Mouse (Mus musculus): ENCODE results near the gene Cox19. TPM values are rescaled to one million over a fixed set of nuclear protein-coding genes. Genes with fewer than 3 reads are reported as not detected.
A peak's percentile ranks its signal among the peaks of the same experiment; 100 is the strongest.

The Cox19 gene
- polyA plus RNA-seq, 1 experiment, result 19.9 TPM

- Histone ChIP-seq H3K9me3 (replicated peaks; ENCODE audit: control insufficient read depth, insufficient read depth, low read length, poor library complexity, severe bottlenecking) (no peaks in the 10 kb centered on the region), H3K27ac (ENCODE audit: insufficient read depth, low read length) (no peak overlapping the region), H3K4me3 (ENCODE audit: low read depth, low read length) (peak overlapping the region; percentile 10; the same call in 1 of the 2 replicates), H3K4me1 (ENCODE audit: control insufficient read depth, insufficient read depth, low read length) (peaks cover 3% of the 10 kb centered on the region), H3K9ac (ENCODE audit: low read depth, poor library complexity, severe bottlenecking) (no peak overlapping the region), H3K36me3 (ENCODE audit: control insufficient read depth, insufficient read depth, low read length, poor library complexity, severe bottlenecking) (no peaks in the 10 kb centered on the region), H3K27me3 (ENCODE audit: control insufficient read depth, insufficient read depth, low read length, poor library complexity, severe bottlenecking) (no peaks in the 10 kb centered on the region)
- TF ChIP-seq EP300 (IDR thresholded peaks at IDR 0.05; ENCODE audit: insufficient read depth, low read depth, low read length) (no peak), POLR2A (IDR thresholded peaks at IDR 0.05; ENCODE audit: insufficient read depth, low read length) (no peak), CTCF (IDR thresholded peaks at IDR 0.05; ENCODE audit: low read depth, low read length) (no peak)
Measured at GRCm38 (mm10) chr5:139379771-139380384, 28.7 kb upstream of the Cox19 start.

- Histone ChIP-seq H3K9ac (ENCODE audit: low read depth, poor library complexity, severe bottlenecking) (no peak overlapping the region), H3K27me3 (ENCODE audit: control insufficient read depth, insufficient read depth, low read length, poor library complexity, severe bottlenecking) (no peaks in the 10 kb centered on the region), H3K9me3 (replicated peaks; ENCODE audit: control insufficient read depth, insufficient read depth, low read length, poor library complexity, severe bottlenecking) (no peaks in the 10 kb centered on the region), H3K36me3 (ENCODE audit: control insufficient read depth, insufficient read depth, low read length, poor library complexity, severe bottlenecking) (no peaks in the 10 kb centered on the region), H3K27ac (ENCODE audit: insufficient read depth, low read length) (no peak overlapping the region), H3K4me3 (ENCODE audit: low read depth, low read length) (no peak overlapping the region), H3K4me1 (ENCODE audit: control insufficient read depth, insufficient read depth, low read length) (peaks cover 3% of the 10 kb centered on the region)
- TF ChIP-seq EP300 (IDR thresholded peaks at IDR 0.05; ENCODE audit: insufficient read depth, low read depth, low read length), result no peak
Measured at GRCm38 (mm10) chr5:139378986-139379629, 27.9 kb upstream of the Cox19 start.

- no peaks in the 10 kb centered on the region for H3K9me3 ChIP-seq (replicated peaks; ENCODE audit: control insufficient read depth, insufficient read depth, low read length, poor library complexity, severe bottlenecking)
- no peak for TF ChIP-seq EP300 (IDR thresholded peaks at IDR 0.05; ENCODE audit: insufficient read depth, low read depth, low read length)
- TF ChIP-seq POLR2A (IDR thresholded peaks at IDR 0.05; ENCODE audit: insufficient read depth, low read length), result no peak
- TF ChIP-seq CTCF (IDR thresholded peaks at IDR 0.05; ENCODE audit: low read depth, low read length), result no peak
- H3K36me3 ChIP-seq (ENCODE audit: control insufficient read depth, insufficient read depth, low read length, poor library complexity, severe bottlenecking), result no peaks in the 10 kb centered on the region
- H3K27me3 ChIP-seq (ENCODE audit: control insufficient read depth, insufficient read depth, low read length, poor library complexity, severe bottlenecking), result no peaks in the 10 kb centered on the region
- no peak overlapping the region for H3K27ac ChIP-seq (ENCODE audit: insufficient read depth, low read length)
- peaks cover 3% of the 10 kb centered on the region for H3K4me1 ChIP-seq (ENCODE audit: control insufficient read depth, insufficient read depth, low read length)
- no peak overlapping the region for H3K4me3 ChIP-seq (ENCODE audit: low read depth, low read length)
- no peak overlapping the region for H3K9ac ChIP-seq (ENCODE audit: low read depth, poor library complexity, severe bottlenecking)
Measured at GRCm38 (mm10) chr5:139378271-139378556, 27.0 kb upstream of the Cox19 start.

- no peak within 1 kb of the TSS for H3K27ac ChIP-seq (ENCODE audit: insufficient read depth, low read length)
- no peaks in the 10 kb centered on the region for H3K27me3 ChIP-seq (ENCODE audit: control insufficient read depth, insufficient read depth, low read length, poor library complexity, severe bottlenecking)
- H3K4me1 ChIP-seq (ENCODE audit: control insufficient read depth, insufficient read depth, low read length), result peaks cover 3% of the 10 kb centered on the region
- H3K9me3 ChIP-seq (replicated peaks; ENCODE audit: control insufficient read depth, insufficient read depth, low read length, poor library complexity, severe bottlenecking), result no peaks in the 10 kb centered on the region
- TF ChIP-seq POLR2A (IDR thresholded peaks at IDR 0.05; ENCODE audit: insufficient read depth, low read length), result no peak
- no peak within 1 kb of the TSS for H3K4me3 ChIP-seq (ENCODE audit: low read depth, low read length)
- H3K9ac ChIP-seq (ENCODE audit: low read depth, poor library complexity, severe bottlenecking), result no peak within 1 kb of the TSS
- H3K36me3 ChIP-seq (ENCODE audit: control insufficient read depth, insufficient read depth, low read length, poor library complexity, severe bottlenecking), result no peaks in the 10 kb centered on the region
Measured at GRCm38 (mm10) chr5:139377468-139378270, 26.5 kb upstream of the Cox19 start, which contains the start of gene Gpr146. Gene Gpr146, plus strand, starts transcription at chr5:139377697.

- Histone ChIP-seq H3K27ac (ENCODE audit: insufficient read depth, low read length) (no peak overlapping the region), H3K9me3 (replicated peaks; ENCODE audit: control insufficient read depth, insufficient read depth, low read length, poor library complexity, severe bottlenecking) (no peaks in the 10 kb centered on the region), H3K4me1 (ENCODE audit: control insufficient read depth, insufficient read depth, low read length) (peaks cover 5% of the 10 kb centered on the region), H3K9ac (ENCODE audit: low read depth, poor library complexity, severe bottlenecking) (no peak overlapping the region), H3K27me3 (ENCODE audit: control insufficient read depth, insufficient read depth, low read length, poor library complexity, severe bottlenecking) (no peaks in the 10 kb centered on the region), H3K4me3 (ENCODE audit: low read depth, low read length) (no peak overlapping the region), H3K36me3 (ENCODE audit: control insufficient read depth, insufficient read depth, low read length, poor library complexity, severe bottlenecking) (no peaks in the 10 kb centered on the region)
- TF ChIP-seq CTCF (IDR thresholded peaks at IDR 0.05; ENCODE audit: low read depth, low read length) (no peak), EP300 (IDR thresholded peaks at IDR 0.05; ENCODE audit: insufficient read depth, low read depth, low read length) (no peak), POLR2A (IDR thresholded peaks at IDR 0.05; ENCODE audit: insufficient read depth, low read length) (no peak)
Measured at GRCm38 (mm10) chr5:139374841-139375240, 23.6 kb upstream of the Cox19 start.

- Histone ChIP-seq H3K36me3 (ENCODE audit: control insufficient read depth, insufficient read depth, low read length, poor library complexity, severe bottlenecking) (no peaks in the 10 kb centered on the region), H3K4me1 (ENCODE audit: control insufficient read depth, insufficient read depth, low read length) (peaks cover 5% of the 10 kb centered on the region)
- no peak for TF ChIP-seq CTCF (IDR thresholded peaks at IDR 0.05; ENCODE audit: low read depth, low read length)
- no peak for TF ChIP-seq EP300 (IDR thresholded peaks at IDR 0.05; ENCODE audit: insufficient read depth, low read depth, low read length)
- TF ChIP-seq POLR2A (IDR thresholded peaks at IDR 0.05; ENCODE audit: insufficient read depth, low read length), result no peak
Measured at GRCm38 (mm10) chr5:139373889-139374444, 22.7 kb upstream of the Cox19 start.

More at GRCm38 (mm10) chr5:139373889-139374444, 22.7 kb upstream of the Cox19 start:
- Histone ChIP-seq H3K9me3 (replicated peaks; ENCODE audit: control insufficient read depth, insufficient read depth, low read length, poor library complexity, severe bottlenecking) (no peaks in the 10 kb centered on the region), H3K27ac (ENCODE audit: insufficient read depth, low read length) (no peak overlapping the region), H3K9ac (ENCODE audit: low read depth, poor library complexity, severe bottlenecking) (no peak overlapping the region), H3K4me3 (ENCODE audit: low read depth, low read length) (no peak overlapping the region), H3K27me3 (ENCODE audit: control insufficient read depth, insufficient read depth, low read length, poor library complexity, severe bottlenecking) (no peaks in the 10 kb centered on the region)
